Mouse (Mus musculus) myocyte (in vitro differentiated cells): ENCODE measurements around the gene Sdk1. TPM values are rescaled to one million over a fixed set of nuclear protein-coding genes. Genes with fewer than 3 reads are reported as not detected.

Experiments used
- H3K27me3 ChIP-seq: one replicate; pipeline ENCODE4 v1.6.1; 2011; ENCODE audit not compliant: control insufficient read depth, insufficient read depth, insufficient read length
- H3K36me3 ChIP-seq: one replicate; pipeline ENCODE4 v1.6.1; 2011; ENCODE audit not compliant: control insufficient read depth, insufficient read depth
- H3K4me2 ChIP-seq: one replicate; pipeline ENCODE4 v1.6.1; 2011; ENCODE audit warnings: low read depth, control low read depth
- H3K4me3 ChIP-seq: one replicate; pipeline ENCODE4 v1.5.1; 2011; ENCODE audit warnings: mild to moderate bottlenecking, control low read depth, moderate library complexity
- H3K79me2 ChIP-seq: one replicate; pipeline ENCODE4 v1.6.1; 2011; ENCODE audit not compliant: control insufficient read depth, insufficient read depth
- H3ac ChIP-seq: one replicate; pipeline ENCODE4 v1.6.1; 2011; ENCODE audit not compliant: control insufficient read depth, insufficient read length
- CEBPB ChIP-seq: IDR thresholded peaks from 2 replicates; pipeline ENCODE4 v1.6.1; 2011; ENCODE audit warnings: mild to moderate bottlenecking, moderate library complexity; ENCODE audit not compliant: poor library complexity, insufficient read depth, severe bottlenecking
- E2F4 ChIP-seq: IDR thresholded peaks from one replicate; pipeline ENCODE4 v1.6.1; 2011; ENCODE audit warnings: mild to moderate bottlenecking, control low read depth, moderate library complexity; ENCODE audit not compliant: insufficient read depth
- MAX ChIP-seq: IDR thresholded peaks from one replicate; pipeline ENCODE4 v1.6.1; 2011; ENCODE audit warnings: low read depth, mild to moderate bottlenecking, control low read depth
- MYOD1 ChIP-seq, 3 experiments: IDR thresholded peaks; one replicate each; pipeline ENCODE4 v1.6.1; 2011; ENCODE audit warnings: control low read depth in 2 of 3, low read depth in 2 of 3, mild to moderate bottlenecking in 2 of 3, moderate library complexity in 1 of 3; ENCODE audit not compliant: insufficient read length in 2 of 3, control insufficient read depth in 1 of 3
- MYOG ChIP-seq, 3 experiments: IDR thresholded peaks; one replicate each; pipeline ENCODE4 v1.6.1; 2011; ENCODE audit warnings: control low read depth in 2 of 3, low read depth in 2 of 3, mild to moderate bottlenecking in 2 of 3; ENCODE audit not compliant: insufficient read length in 2 of 3, control insufficient read depth in 1 of 3, insufficient read depth in 1 of 3
- POLR2A ChIP-seq: IDR thresholded peaks from one replicate; pipeline ENCODE4 v1.6.1; 2011; ENCODE audit warnings: low read depth, mild to moderate bottlenecking, control low read depth, moderate library complexity; ENCODE audit not compliant: insufficient read length
- POLR2AphosphoS2 ChIP-seq: IDR thresholded peaks from one replicate; pipeline ENCODE4 v1.6.1; 2011; ENCODE audit warnings: low read depth, control low read depth; ENCODE audit not compliant: insufficient read length
- REST ChIP-seq: IDR thresholded peaks from one replicate; pipeline ENCODE4 v1.6.1; 2011; ENCODE audit warnings: mild to moderate bottlenecking, control low read depth, moderate library complexity; ENCODE audit not compliant: insufficient read depth, insufficient read length
- SRF ChIP-seq: IDR thresholded peaks from one replicate; pipeline ENCODE4 v1.6.1; 2011; ENCODE audit warnings: low read depth; ENCODE audit not compliant: control insufficient read depth, insufficient read length
- TCF12 ChIP-seq: IDR thresholded peaks from one replicate; pipeline ENCODE4 v1.6.1; 2011; ENCODE audit warnings: mild to moderate bottlenecking, control low read depth; ENCODE audit not compliant: poor library complexity, insufficient read depth, severe bottlenecking
- TCF3 ChIP-seq: IDR thresholded peaks from one replicate; pipeline ENCODE4 v1.6.1; 2011; ENCODE audit warnings: low read depth, control low read depth; ENCODE audit not compliant: insufficient read length
- USF1 ChIP-seq: IDR thresholded peaks from one replicate; pipeline ENCODE4 v1.6.1; 2011; ENCODE audit warnings: low read depth, mild to moderate bottlenecking, control low read depth, moderate library complexity
- polyA plus RNA-seq: library from polyadenylated mRNA; unstranded; fragments of >200 nt; fragmentation: generic; extraction: Trizol; gene quantifications from one replicate; pipeline ENCODE4 v1.2.1, GENCODE M21; 2012; ENCODE audit warnings: missing spikeins

The Sdk1 gene
- polyA plus RNA-seq, 1 experiment, result 1.6 TPM

DNA sequence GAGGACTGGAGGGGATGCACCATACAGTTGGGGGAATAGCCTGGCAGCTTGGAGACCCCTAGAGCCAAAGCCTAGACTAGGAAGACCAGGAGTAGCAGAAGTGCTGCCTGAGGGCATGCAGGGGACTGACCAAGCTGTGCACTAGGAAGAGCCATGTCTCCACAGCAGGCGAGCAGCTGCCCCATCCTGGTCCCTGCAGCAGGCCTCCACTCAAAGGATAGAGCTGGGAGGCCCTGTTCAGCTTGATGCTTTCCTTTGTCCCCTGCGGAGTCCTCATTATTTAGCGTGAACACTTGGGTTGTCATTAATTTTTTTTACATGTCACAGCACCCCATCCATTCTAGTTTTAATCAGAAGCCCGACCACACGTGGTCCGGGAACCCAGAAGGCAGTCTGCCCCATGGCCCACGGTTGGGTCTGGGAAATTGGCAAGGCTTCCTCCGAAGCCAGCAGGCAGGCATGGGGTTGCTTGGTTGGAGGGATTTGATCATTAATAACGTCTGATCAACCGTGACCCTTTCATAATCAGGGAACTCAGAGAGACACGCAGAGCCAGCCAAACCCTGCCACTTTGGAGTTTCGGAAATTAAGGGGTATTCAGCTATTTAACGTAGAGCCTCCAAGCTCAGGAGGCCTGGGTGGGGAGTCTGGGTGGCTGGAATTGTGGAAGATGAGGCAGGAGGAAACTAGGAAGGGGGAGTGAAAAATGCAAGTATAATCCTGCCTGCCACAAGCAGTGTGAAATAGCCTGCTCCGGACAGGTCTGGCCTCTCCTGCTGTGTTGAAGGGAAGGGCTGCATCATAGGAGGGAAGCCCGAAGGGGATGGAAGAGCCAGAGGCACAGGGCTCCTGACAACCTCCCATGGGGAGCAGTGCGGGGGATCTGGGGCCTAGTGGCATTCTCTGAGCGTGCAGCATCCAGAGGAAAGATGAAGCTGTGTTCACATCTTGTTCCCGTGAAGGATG is 872.2 kb downstream of the Sdk1 start:
- H3ac ChIP-seq, result no peak overlapping the region
- no peaks in the 10 kb centered on the region for H3K27me3 ChIP-seq
- TF ChIP-seq MYOD1 (IDR thresholded peaks at IDR 0.05; ENCODE audit: control insufficient read depth in 1 of 3, insufficient read length in 2 of 3, low read depth in 2 of 3) (no peak), E2F4 (no peak), MYOG (IDR thresholded peaks at IDR 0.05; ENCODE audit: control insufficient read depth in 1 of 3, insufficient read depth in 1 of 3, insufficient read length in 2 of 3, low read depth in 2 of 3) (no peak), MAX (no peak), SRF (no peak), CEBPB (no peak), REST (no peak), POLR2A (no peak), TCF3 (no peak), POLR2AphosphoS2 (no peak), USF1 (no peak), TCF12 (no peak)
- no peaks in the 10 kb centered on the region for H3K36me3 ChIP-seq
- H3K79me2 ChIP-seq, result no peaks in the 10 kb centered on the region
- H3K4me2 ChIP-seq, result no peak overlapping the region
- H3K4me3 ChIP-seq, result no peak overlapping the region

DNA sequence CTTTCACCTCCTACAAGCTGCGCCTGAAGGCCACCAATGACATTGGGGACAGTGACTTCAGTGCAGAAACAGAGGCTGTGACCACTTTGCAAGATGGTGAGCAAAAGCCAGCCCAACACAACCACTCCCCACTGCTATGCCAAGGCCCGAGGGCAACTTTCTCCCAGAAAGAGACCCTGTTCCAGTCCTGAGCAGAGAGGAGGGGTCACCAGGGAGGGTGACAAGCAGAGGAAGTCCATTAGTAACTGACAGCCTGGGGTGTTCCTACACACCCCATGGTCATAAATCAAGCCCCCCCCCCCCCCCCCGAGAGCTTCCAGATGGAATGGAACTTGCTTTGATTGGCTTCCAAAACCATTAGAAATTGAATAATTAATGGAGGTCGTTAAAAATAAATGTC is 886.5 kb downstream of the Sdk1 start:
- TF ChIP-seq POLR2A (no peak), TCF12 (no peak), POLR2AphosphoS2 (no peak), CEBPB (no peak), MYOD1 (IDR thresholded peaks at IDR 0.05; ENCODE audit: control insufficient read depth in 1 of 3, insufficient read length in 2 of 3, low read depth in 2 of 3) (no peak), MAX (no peak), SRF (no peak), TCF3 (no peak), USF1 (no peak), E2F4 (no peak), REST (no peak), MYOG (IDR thresholded peaks at IDR 0.05; ENCODE audit: control insufficient read depth in 1 of 3, insufficient read depth in 1 of 3, insufficient read length in 2 of 3, low read depth in 2 of 3) (no peak)
- no peak overlapping the region for H3ac ChIP-seq
- no peaks in the 10 kb centered on the region for H3K79me2 ChIP-seq
- no peaks in the 10 kb centered on the region for H3K36me3 ChIP-seq
- no peak overlapping the region for H3K4me2 ChIP-seq
- no peaks in the 10 kb centered on the region for H3K27me3 ChIP-seq
- no peak overlapping the region for H3K4me3 ChIP-seq

DNA sequence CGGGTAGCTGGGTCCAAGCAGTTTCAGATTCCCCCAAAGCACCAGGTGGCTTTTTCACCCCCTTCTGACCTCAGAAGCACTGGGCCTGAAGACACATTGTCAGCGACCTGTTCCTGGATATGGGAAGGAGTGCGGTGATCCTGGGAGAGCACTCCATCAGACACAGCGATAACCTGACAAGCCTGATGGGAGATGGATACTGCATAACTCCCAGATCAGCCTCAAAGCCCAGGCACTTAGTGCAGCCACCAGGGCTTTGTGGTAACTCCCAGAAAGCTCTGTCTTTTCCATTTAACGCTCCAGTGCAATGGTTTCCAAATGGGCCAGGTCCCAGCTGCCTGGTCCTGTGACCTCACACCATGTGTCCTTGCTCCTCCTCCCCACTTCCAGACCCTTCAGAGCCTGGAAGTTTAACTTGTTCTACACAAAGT is 886.9 kb downstream of the Sdk1 start:
- H3ac ChIP-seq, result no peak overlapping the region
- no peaks in the 10 kb centered on the region for H3K27me3 ChIP-seq
- no peak for TF ChIP-seq USF1

DNA sequence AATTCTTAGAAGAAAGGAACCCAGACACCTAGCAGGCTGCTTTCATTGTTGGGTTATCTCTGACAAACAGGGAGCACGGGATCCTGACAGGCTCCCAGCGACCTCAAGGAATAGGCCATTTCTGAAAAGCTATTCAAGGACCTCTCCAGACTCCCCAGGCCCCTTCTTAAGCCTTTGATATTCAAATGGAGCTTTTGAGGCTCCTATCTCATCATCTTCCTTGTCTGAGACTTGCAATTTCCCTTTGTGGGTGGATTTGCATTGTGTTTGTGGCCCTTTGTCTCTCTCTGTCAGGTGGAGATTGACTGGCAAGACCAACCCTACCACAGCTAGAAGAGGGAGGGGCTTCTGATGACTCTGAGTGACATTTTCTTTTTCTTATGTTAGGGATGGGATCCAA is 888.7 kb downstream of the Sdk1 start:
- no peaks in the 10 kb centered on the region for H3K36me3 ChIP-seq
- no peak overlapping the region for H3K4me2 ChIP-seq
- TF ChIP-seq POLR2AphosphoS2, result no peak
- no peak for TF ChIP-seq REST
- no peak for TF ChIP-seq SRF
- TF ChIP-seq MYOG (IDR thresholded peaks at IDR 0.05; ENCODE audit: control insufficient read depth in 1 of 3, insufficient read depth in 1 of 3, insufficient read length in 2 of 3, low read depth in 2 of 3), result no peak
- TF ChIP-seq CEBPB, result no peak
- no peak for TF ChIP-seq TCF3
- TF ChIP-seq TCF12, result no peak
- no peak for TF ChIP-seq USF1
- TF ChIP-seq POLR2A, result no peak
- no peak for TF ChIP-seq MAX
- TF ChIP-seq MYOD1 (IDR thresholded peaks at IDR 0.05; ENCODE audit: control insufficient read depth in 1 of 3, insufficient read length in 2 of 3, low read depth in 2 of 3), result no peak
- TF ChIP-seq E2F4, result no peak
- no peak overlapping the region for H3K4me3 ChIP-seq
- no peaks in the 10 kb centered on the region for H3K79me2 ChIP-seq
- H3K27me3 ChIP-seq, result no peaks in the 10 kb centered on the region
- H3ac ChIP-seq, result no peak overlapping the region

More for the DNA sequence above, 886.9 kb downstream of the Sdk1 start:
- H3K36me3 ChIP-seq, result no peaks in the 10 kb centered on the region
- no peak overlapping the region for H3K4me2 ChIP-seq
- H3K79me2 ChIP-seq, result no peaks in the 10 kb centered on the region
- H3K4me3 ChIP-seq, result no peak overlapping the region
